Mouse (Mus musculus): ENCODE measurements around the gene Hnf1a.

- no peak for TF ChIP-seq CTCF (IDR thresholded peaks at IDR 0.05; ENCODE audit: extremely low read depth, insufficient read depth, low read length)
- no peak for TF ChIP-seq POLR2A (IDR thresholded peaks at IDR 0.05; ENCODE audit: extremely low read depth, insufficient read depth, low read length)
Measured at GRCm38 (mm10) chr5:115015121-115015520, 44.2 kb upstream of the Hnf1a start.

Data from cortical plate, adult 2 months (tissue).